13 mouse cellular contexts compared by ENCODE assay signal in the genomic region with DNA sequence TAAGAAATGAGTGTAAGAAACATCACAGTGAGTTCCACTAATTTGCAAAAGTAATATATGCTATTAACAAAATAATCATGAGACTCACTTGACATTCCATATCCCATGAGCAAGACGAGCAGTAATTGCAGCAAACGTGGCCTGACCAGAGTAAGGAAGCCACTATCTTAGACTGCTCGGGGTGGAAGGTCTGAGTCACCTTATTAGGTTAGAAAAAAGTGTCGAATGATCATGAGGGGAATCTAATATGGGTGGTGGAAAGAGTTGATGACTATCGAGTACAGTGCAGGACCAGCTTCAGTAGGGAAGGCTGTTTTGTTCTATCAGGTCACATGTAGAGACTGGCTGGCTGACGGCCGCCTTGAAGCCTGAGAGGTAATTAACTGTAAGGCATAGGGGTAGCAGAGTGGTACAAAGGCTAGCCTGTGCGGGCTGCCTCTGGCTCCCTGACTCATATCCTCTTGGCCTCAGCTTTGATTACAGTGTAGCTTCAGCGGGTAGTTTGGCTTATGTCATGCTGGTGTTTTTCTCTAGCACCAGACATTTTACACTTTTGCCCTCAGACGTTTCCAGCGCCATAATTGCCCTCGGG.
DNase-seq lines count a peak whose midpoint lies in the region; ATAC-seq lines count a peak whose summit lies in the region.
"Had no signal": no experiment of that assay in that cellular context is flagged by ENCODE, and none has a peak within 500 bp of the region (broad histone marks: within the 10 kb centered on the region; RNA-seq: fewer than 3 reads in every experiment).

No protein-coding gene starts in this region.

- peak; percentile 79 for DNase-seq in heart, embryonic 10.5 days (ENCODE audit: low spot score)
- DNase-seq in heart, postnatal 14 days = no peak
- DNase-seq in 3134 (ENCODE audit: extremely low read depth, insufficient read length, low spot score) (peak; percentile 73), NIH3T3 (ENCODE audit: low read depth) (peak; percentile 86)
- DNase-seq in left cerebral cortex, postnatal 4 days = no peak
- no peak for DNase-seq in layer of hippocampus, postnatal 14 days (ENCODE audit: low spot score in 2 of 2)
- no peak for DNase-seq in urinary bladder, postnatal 10 days (ENCODE audit: low spot score)
- DNase-seq: cerebellum, postnatal 14 days; kidney, adult 18-20 months had no signal

- intact Hi-C loops in heart, postnatal 14 days (cut with DNase I) = no loop called here
- intact Hi-C loops in left cerebral cortex, postnatal 4 days (cut with DNase I) = no loop called here

- H3K36me3 ChIP-seq in heart, embryonic 10.5 days = no peaks in the 10 kb centered on the region
- H3K36me3 ChIP-seq: liver, embryonic 15.5 days had no signal

- H3K27ac ChIP-seq in heart, embryonic 10.5 days = no peak overlapping the region
- H3K27ac ChIP-seq: liver, embryonic 15.5 days; macrophage had no signal

- no peaks in the 10 kb centered on the region; the same call in 1 of the 2 replicates for H3K4me1 ChIP-seq in heart, embryonic 10.5 days

- no peak overlapping the region for H3K4me3 ChIP-seq in heart, embryonic 10.5 days
- H3K4me3 ChIP-seq: liver, embryonic 15.5 days had no signal

- peak; percentile 81 for ATAC-seq in inflammation-experienced regulatory T-cells, adult 6 months
- ATAC-seq: forebrain, embryonic 14.5 days had no signal

- no peaks in the 10 kb centered on the region for H3K9me3 ChIP-seq in heart, embryonic 10.5 days
- H3K9me3 ChIP-seq: liver, embryonic 15.5 days had no signal

- H3K27me3 ChIP-seq in heart, embryonic 10.5 days (ENCODE audit: insufficient read depth, poor library complexity, severe bottlenecking) = no peaks in the 10 kb centered on the region
- H3K27me3 ChIP-seq: liver, embryonic 15.5 days had no signal

- WGBS in heart, embryonic 10.5 days = 56% methylated on average over 12 of the region's 12 CpGs

Comparison
In these comparisons a context has a peak if more than half of its experiments do, and no peak if none do; other contexts are left out.
1. DNase-seq: peak in heart, embryonic 10.5 days (single experiment), 3134 (single experiment) and NIH3T3 (single experiment); none in heart, postnatal 14 days (0 of 2), left cerebral cortex, postnatal 4 days (single experiment), layer of hippocampus, postnatal 14 days (0 of 2) and urinary bladder, postnatal 10 days (single experiment).